Mouse (Mus musculus) hematopoietic stem cell, adult 5-6 weeks (primary cell): Measurements from ENCODE around the gene Ralgapa1. TPM values are rescaled to one million over a fixed set of nuclear protein-coding genes. Genes with fewer than 3 reads are reported as not detected.
"Not testable (repeated sequence)": the region's sequence is repeated elsewhere in the genome, so short reads cannot be mapped to it uniquely, and the experiment has no call there.

Source experiments
- ATAC-seq, 2 experiments: fragments of 125-278 bp in 1 of 2; replicated peaks in 1 of 2; 2 replicates each; pipeline ENCODE4 v1.8.0; 2016 to 2017; ENCODE audit warnings: inconsistent platforms in 2 of 2, mild to moderate bottlenecking in 2 of 2, moderate number of reproducible peaks in 2 of 2, low read depth in 1 of 2, moderate TSS enrichment in 1 of 2; ENCODE audit not compliant: low FRiP score in 2 of 2, poor library complexity in 2 of 2, severe bottlenecking in 2 of 2, insufficient read depth in 1 of 2, low TSS enrichment in 1 of 2
- total RNA-seq: library from RNA; stranded (forward); fragments of 172-1452, 232-1000 nt; gene quantifications from 2 replicates; pipeline ENCODE4 v1.2.3, GENCODE M21; 2017

Ralgapa1 gene
- total RNA-seq, 1 experiment from 2014 or later, result 50.8 TPM

GRCm38 (mm10) chr12:55824027-55824426 lies 3.1 kb upstream of the Ralgapa1 start:
- no peak; a peak in 1 of 4 replicates for ATAC-seq

GRCm38 (mm10) chr12:55820119-55820660 lies 777 bp downstream of the Ralgapa1 start:
- peak; percentile 16 to 28; a peak in 2 of 4 replicates for ATAC-seq

DNA sequence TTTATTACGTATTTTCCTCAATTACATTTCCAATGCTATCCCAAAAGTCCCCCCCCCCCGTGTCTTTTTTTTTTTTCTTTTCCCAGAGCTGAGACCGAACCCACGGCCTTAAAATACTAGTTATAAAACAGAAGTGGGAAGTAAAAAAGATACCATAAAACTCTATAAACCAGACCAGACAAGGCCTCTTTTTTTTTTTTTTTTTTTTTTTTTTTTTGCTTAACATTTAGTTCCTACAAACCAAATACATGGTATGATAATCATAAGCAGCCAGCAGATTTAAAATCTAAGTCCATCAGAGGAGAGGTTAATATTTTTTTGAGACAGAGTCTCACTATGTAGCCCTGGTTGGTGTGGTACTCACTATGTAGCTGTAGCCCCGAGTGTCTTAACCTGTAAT lies 4.5 kb downstream of the Ralgapa1 start:
- ATAC-seq, result no peak

DNA sequence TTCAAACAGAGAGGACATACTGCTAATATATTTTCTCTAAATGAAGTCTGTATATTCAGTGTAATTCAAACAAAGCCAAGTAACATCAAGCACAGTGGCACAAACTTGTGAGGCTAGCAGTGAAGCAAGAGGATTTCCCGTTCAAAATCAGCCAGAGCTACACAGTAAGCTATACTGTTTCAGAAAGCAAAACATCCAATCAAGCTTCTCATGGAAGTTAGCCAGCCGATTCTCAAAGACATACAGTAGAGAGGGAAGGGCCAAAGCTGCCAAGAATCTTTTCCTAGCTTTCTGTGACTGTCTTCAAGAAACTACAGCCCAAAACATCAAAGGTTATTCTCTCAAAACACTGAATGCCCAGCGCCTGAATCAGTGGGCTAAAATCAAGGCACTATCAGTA lies 15.9 kb downstream of the Ralgapa1 start:
- ATAC-seq, result no peak

- ATAC-seq, result 0 out of 4 replicates have a peak, but pooled peaks of 1 of the 2 experiments have one; percentile 32
These were observed 19.8 kb downstream of the Ralgapa1 start for GRCm38 (mm10) chr12:55801131-55801530.

GRCm38 (mm10) chr12:55800144-55800543 lies 20.8 kb downstream of the Ralgapa1 start:
- ATAC-seq, result no peak

DNA sequence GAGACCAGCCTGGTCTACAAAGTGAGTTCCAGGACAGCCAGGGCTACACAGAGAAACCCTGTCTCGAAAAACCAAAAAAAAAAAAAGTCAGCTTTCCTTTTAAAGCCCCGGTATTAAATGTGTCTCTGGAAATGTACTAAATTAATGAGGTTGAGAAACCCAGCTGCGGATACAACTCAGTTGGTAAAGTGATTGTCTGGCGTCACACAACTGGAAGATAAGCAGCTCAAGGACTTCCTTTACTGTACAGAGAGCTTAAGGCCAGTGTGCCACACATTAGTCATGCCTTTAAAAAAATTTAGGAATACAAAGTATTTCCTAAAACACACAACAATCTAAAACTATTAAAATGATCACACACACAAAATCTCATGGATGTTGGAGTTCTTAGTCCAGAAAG lies 22.2 kb downstream of the Ralgapa1 start:
- ATAC-seq, result no peak

GRCm38 (mm10) chr12:55797103-55797502 lies 23.9 kb downstream of the Ralgapa1 start:
- ATAC-seq, result no peak

GRCm38 (mm10) chr12:55794485-55794884 lies 26.5 kb downstream of the Ralgapa1 start:
- not testable (repeated sequence) for ATAC-seq

DNA sequence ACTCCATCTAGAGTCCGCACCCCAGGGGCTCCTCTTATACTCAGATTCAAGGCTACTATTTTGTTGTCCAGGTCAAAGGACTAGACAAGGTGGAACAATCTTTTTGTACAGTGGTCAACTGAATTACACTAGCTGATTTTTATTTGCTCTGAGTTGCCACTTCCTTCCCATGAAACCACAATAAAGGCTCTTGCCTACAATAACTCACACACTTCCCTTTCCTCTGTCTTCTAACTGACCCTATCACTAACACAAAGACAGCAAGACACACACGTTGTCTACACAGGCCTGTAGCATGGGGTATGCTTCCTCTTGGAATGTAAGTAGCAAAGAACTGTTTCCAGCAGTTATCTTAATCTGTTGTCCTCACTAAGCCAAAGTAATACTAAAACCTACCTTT lies 35.7 kb downstream of the Ralgapa1 start:
- no peak for ATAC-seq

- no peak for ATAC-seq
These were observed 38.3 kb downstream of the Ralgapa1 start for GRCm38 (mm10) chr12:55782662-55783061.

GRCm38 (mm10) chr12:55778301-55778700 lies 42.7 kb downstream of the Ralgapa1 start:
- ATAC-seq, result 0 out of 4 replicates have a peak, but pooled peaks have one; percentile 36 to 56

DNA sequence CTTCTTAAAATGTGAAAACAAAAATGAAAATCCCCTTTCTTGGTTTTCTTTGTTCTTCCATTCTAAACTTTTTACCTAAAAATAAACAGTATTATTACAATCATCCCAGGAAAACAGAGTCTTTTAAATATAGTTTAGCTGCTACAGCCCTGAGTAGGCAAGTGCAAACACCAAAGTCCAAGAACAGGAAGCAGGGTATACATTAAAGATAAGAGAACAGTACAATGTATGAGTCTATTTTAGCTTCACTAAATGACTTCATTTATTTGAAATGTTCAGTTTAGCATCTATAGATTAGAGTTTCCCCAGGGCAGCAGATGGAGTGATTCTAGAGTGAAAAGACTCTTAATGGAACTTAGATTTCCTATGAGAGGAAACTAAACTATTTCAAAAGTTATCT lies 43.6 kb downstream of the Ralgapa1 start:
- ATAC-seq, result no peak

DNA sequence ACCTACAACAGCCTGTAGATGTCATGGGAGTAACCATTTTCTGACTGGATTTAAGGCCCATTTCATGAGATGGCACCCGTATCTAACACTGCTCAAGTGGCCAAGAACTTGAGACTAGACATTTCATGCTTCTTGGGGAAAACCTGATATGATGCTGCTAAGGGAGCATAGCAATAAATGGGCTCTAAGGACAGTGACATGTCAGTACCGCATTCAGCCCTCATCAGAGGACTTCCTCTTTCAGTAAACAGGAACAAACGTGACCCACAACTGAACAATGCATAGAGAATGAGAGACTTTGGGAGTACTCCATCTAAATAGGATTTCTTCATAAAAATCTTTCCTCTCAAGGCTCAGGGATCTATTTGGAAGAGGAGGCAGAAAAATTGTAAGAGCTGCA lies 46.7 kb downstream of the Ralgapa1 start:
- ATAC-seq, result peak; percentile 12 to 56; a peak in 2 of 4 replicates

- peak in 1 of 2 experiments; percentile 53; a peak in 1 of 4 replicates for ATAC-seq
These were observed 100.6 kb downstream of the Ralgapa1 start for GRCm38 (mm10) chr12:55720319-55720718.

DNA sequence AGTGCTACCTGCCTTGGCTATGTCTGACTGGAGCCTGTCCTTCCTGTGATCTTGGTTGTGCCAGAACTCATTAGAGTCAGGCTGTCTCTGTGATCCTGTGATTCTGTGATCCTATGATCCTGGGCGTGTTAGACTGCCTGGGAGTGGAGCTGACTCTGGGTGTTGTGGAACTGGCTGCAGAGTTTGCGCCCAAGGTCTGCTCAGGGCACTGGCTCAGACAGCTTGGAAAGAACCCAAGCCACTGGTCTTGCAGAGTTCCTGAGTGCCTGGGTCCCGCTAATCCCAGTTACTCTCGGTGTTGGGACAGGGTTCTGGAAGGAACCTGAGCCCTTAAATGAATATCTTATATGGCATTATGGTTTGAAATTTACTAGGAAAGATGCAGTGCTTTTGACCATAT lies 115.1 kb downstream of the Ralgapa1 start:
- ATAC-seq, result no peak

- ATAC-seq, result no peak
These were observed 154.3 kb downstream of the Ralgapa1 start for GRCm38 (mm10) chr12:55666699-55667098.

DNA sequence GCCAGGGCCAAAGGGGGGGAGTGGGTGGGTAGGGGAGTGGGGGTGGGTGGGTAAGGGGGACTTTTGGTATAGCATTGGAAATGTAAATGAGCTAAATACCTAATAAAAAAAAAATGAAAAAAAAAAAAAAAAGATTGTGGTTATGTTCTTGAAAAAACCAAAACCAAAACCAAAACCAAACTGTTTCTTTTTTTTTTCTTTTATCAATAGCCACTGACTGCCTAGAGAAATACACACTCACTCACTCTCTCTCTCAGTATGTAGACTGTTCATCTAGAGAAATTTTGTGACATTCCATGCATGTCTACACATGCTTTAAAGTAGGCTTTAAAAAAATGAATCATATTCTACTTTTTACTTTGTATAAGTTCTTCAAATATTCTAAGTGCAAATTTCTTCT lies 157.8 kb downstream of the Ralgapa1 start:
- ATAC-seq, result not testable (repeated sequence)

GRCm38 (mm10) chr12:55648011-55648525 lies 172.9 kb downstream of the Ralgapa1 start:
- no peak for ATAC-seq
